Mouse (Mus musculus): ENCODE data around the gene Gm4301. TPM values are rescaled to one million over a fixed set of nuclear protein-coding genes. Genes with fewer than 3 reads are reported as not detected.
"Not testable (repeated sequence)": the region's sequence is repeated elsewhere in the genome, so short reads cannot be mapped to it uniquely, and the experiment has no call there.

Gene Gm4301
- total RNA-seq (2014; rRNA removed; ENCODE audit: low replicate concordance) (not detected in 2 replicates), polyA plus RNA-seq (2015; fragmentation: Nextera tagmentation; extraction: Ambion mirVana) (not detected in 2 replicates)

GRCm38 (mm10) chr10:100335376-100335775, at the start of gene Gm4301:
TSS of gene Gm4301 (plus strand) at chr10:100335676.
- WGBS = no CpG with 5 or more reads among the region's 2 CpGs
- H3K4me3 ChIP-seq (ENCODE audit: low read depth, low read length); H3K9ac ChIP-seq (replicated peaks; ENCODE audit: low read depth, low read length); H3K4me1 ChIP-seq (ENCODE audit: control insufficient read depth, insufficient read depth); H3K36me3 ChIP-seq (replicated peaks; ENCODE audit: control insufficient read depth, insufficient read depth, low read length); H3K27ac ChIP-seq (ENCODE audit: low read depth); ATAC-seq (ENCODE audit: insufficient read depth, low read depth); H3K27me3 ChIP-seq (ENCODE audit: control insufficient read depth, insufficient read depth, low read length); H3K4me2 ChIP-seq (ENCODE audit: low read depth, low read length); H3K9me3 ChIP-seq (replicated peaks; ENCODE audit: control insufficient read depth, low read length); DNase-seq (ENCODE audit: low spot score): not testable (repeated sequence)

DNA sequence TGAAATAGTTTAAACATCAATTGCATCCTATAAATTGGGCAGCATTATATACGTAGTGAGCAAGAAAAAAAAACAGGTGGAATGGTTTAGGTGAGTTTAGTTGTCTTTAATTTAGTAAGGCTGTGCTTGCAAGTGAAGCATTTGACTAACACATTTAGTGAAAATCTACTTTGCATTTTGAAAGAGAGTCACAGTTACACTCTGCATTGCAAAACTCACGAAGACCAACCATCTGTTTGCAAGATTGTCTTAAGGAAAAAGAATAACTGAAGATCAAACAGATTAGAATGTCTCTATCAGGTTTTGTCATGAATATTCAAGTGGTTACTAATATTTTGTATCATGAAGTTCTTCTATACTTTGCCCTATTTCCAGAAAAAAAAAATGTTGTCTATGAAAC, 39.4 kb upstream of the Gm4301 start:
- Histone ChIP-seq H3K36me3 (replicated peaks; ENCODE audit: control insufficient read depth, insufficient read depth, low read length) (no peaks in the 10 kb centered on the region), H3K9me3 (replicated peaks; ENCODE audit: control insufficient read depth, low read length) (no peaks in the 10 kb centered on the region), H3K4me1 (ENCODE audit: control insufficient read depth, insufficient read depth) (no peaks in the 10 kb centered on the region), H3K27me3 (ENCODE audit: control insufficient read depth, insufficient read depth, low read length) (no peaks in the 10 kb centered on the region), H3K27ac (ENCODE audit: low read depth) (no peak overlapping the region), H3K9ac (replicated peaks; ENCODE audit: low read depth, low read length) (no peak overlapping the region), H3K4me3 (ENCODE audit: low read depth, low read length) (no peak overlapping the region), H3K4me2 (ENCODE audit: low read depth, low read length) (no peak overlapping the region)
- ATAC-seq (ENCODE audit: insufficient read depth, low read depth) = no peak
- WGBS = 57% methylated on average over 2 of the region's 2 CpGs
- no peak for DNase-seq (ENCODE audit: low spot score)
- TF ChIP-seq CTCF (IDR thresholded peaks at IDR 0.05; ENCODE audit: low read depth) = no peak
- TF ChIP-seq EP300 (IDR thresholded peaks at IDR 0.05; ENCODE audit: low read depth) = no peak

- H3K27ac ChIP-seq (ENCODE audit: low read depth); H3K27me3 ChIP-seq (ENCODE audit: control insufficient read depth, insufficient read depth, low read length); ATAC-seq (ENCODE audit: insufficient read depth, low read depth); H3K9me3 ChIP-seq (replicated peaks; ENCODE audit: control insufficient read depth, low read length); H3K4me1 ChIP-seq (ENCODE audit: control insufficient read depth, insufficient read depth); DNase-seq (ENCODE audit: low spot score); H3K9ac ChIP-seq (replicated peaks; ENCODE audit: low read depth, low read length); H3K36me3 ChIP-seq (replicated peaks; ENCODE audit: control insufficient read depth, insufficient read depth, low read length); H3K4me2 ChIP-seq (ENCODE audit: low read depth, low read length); H3K4me3 ChIP-seq (ENCODE audit: low read depth, low read length): not testable (repeated sequence)
These were observed 35.4 kb upstream of the Gm4301 start for GRCm38 (mm10) chr10:100300106-100300505.

- not testable (repeated sequence) for DNase-seq (ENCODE audit: low spot score); H3K4me3 ChIP-seq (ENCODE audit: low read depth, low read length); H3K4me1 ChIP-seq (ENCODE audit: control insufficient read depth, insufficient read depth); H3K36me3 ChIP-seq (replicated peaks; ENCODE audit: control insufficient read depth, insufficient read depth, low read length); H3K9ac ChIP-seq (replicated peaks; ENCODE audit: low read depth, low read length); H3K27ac ChIP-seq (ENCODE audit: low read depth); H3K4me2 ChIP-seq (ENCODE audit: low read depth, low read length); ATAC-seq (ENCODE audit: insufficient read depth, low read depth); H3K9me3 ChIP-seq (replicated peaks; ENCODE audit: control insufficient read depth, low read length); H3K27me3 ChIP-seq (ENCODE audit: control insufficient read depth, insufficient read depth, low read length)
- no CpG with 5 or more reads among the region's 3 CpGs for WGBS
These were observed 5.1 kb downstream of the Gm4301 start, which contains the start of gene Gm4302 for GRCm38 (mm10) chr10:100340536-100340935. TSS of gene Gm4302 (plus strand) at chr10:100340836.

- H3K9ac ChIP-seq (replicated peaks; ENCODE audit: low read depth, low read length); H3K4me3 ChIP-seq (ENCODE audit: low read depth, low read length); H3K4me2 ChIP-seq (ENCODE audit: low read depth, low read length); H3K36me3 ChIP-seq (replicated peaks; ENCODE audit: control insufficient read depth, insufficient read depth, low read length); H3K27me3 ChIP-seq (ENCODE audit: control insufficient read depth, insufficient read depth, low read length); H3K27ac ChIP-seq (ENCODE audit: low read depth); H3K4me1 ChIP-seq (ENCODE audit: control insufficient read depth, insufficient read depth); H3K9me3 ChIP-seq (replicated peaks; ENCODE audit: control insufficient read depth, low read length); ATAC-seq (ENCODE audit: insufficient read depth, low read depth); DNase-seq (ENCODE audit: low spot score): not testable (repeated sequence)
- no CpG with 5 or more reads among the region's 3 CpGs for WGBS
These were observed 10.2 kb downstream of the Gm4301 start, which contains the start of gene Gm4303 for GRCm38 (mm10) chr10:100345672-100346071. TSS of gene Gm4303 (plus strand) at chr10:100345972.

- H3K9me3 ChIP-seq (replicated peaks; ENCODE audit: control insufficient read depth, low read length); H3K9ac ChIP-seq (replicated peaks; ENCODE audit: low read depth, low read length); ATAC-seq (ENCODE audit: insufficient read depth, low read depth); H3K4me3 ChIP-seq (ENCODE audit: low read depth, low read length); H3K36me3 ChIP-seq (replicated peaks; ENCODE audit: control insufficient read depth, insufficient read depth, low read length); H3K27ac ChIP-seq (ENCODE audit: low read depth); H3K4me2 ChIP-seq (ENCODE audit: low read depth, low read length); H3K27me3 ChIP-seq (ENCODE audit: control insufficient read depth, insufficient read depth, low read length); H3K4me1 ChIP-seq (ENCODE audit: control insufficient read depth, insufficient read depth); DNase-seq (ENCODE audit: low spot score): not testable (repeated sequence)
- no CpG with 5 or more reads among the region's 3 CpGs for WGBS
These were observed 15.3 kb downstream of the Gm4301 start, which contains the start of gene Gm4305 for GRCm38 (mm10) chr10:100350793-100351192. TSS of gene Gm4305 (plus strand) at chr10:100351093.

DNA sequence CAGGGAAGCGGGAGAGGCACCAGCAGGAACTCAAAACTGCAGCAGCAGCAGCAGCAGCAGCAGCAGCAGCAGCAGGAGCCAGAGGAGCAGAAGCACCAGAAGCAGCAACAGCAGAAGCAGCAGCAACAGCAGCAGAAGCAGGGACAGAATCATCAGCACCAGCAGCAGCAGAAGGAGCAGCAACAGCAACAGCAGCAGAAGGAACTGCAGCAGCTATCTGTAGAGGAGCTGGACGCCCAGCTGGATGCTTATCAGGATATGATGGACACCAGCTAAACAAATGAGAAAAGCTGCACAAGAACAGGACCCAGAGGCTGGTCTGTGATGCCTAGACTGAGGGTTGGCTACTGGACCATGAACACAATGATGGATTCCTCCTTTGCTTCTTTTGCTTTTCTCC, 21.4 kb downstream of the Gm4301 start:
- DNase-seq (ENCODE audit: low spot score); ATAC-seq (ENCODE audit: insufficient read depth, low read depth); H3K9ac ChIP-seq (replicated peaks; ENCODE audit: low read depth, low read length); H3K27ac ChIP-seq (ENCODE audit: low read depth); H3K36me3 ChIP-seq (replicated peaks; ENCODE audit: control insufficient read depth, insufficient read depth, low read length); H3K27me3 ChIP-seq (ENCODE audit: control insufficient read depth, insufficient read depth, low read length); H3K9me3 ChIP-seq (replicated peaks; ENCODE audit: control insufficient read depth, low read length); H3K4me2 ChIP-seq (ENCODE audit: low read depth, low read length); H3K4me3 ChIP-seq (ENCODE audit: low read depth, low read length); H3K4me1 ChIP-seq (ENCODE audit: control insufficient read depth, insufficient read depth): not testable (repeated sequence)
- 14% methylated on average over 1 of the region's 2 CpGs for WGBS

GRCm38 (mm10) chr10:100361038-100361437, 25.6 kb downstream of the Gm4301 start, which contains the start of gene Gm4307:
TSS of gene Gm4307 (plus strand) at chr10:100361338.
- not testable (repeated sequence) for H3K27me3 ChIP-seq (ENCODE audit: control insufficient read depth, insufficient read depth, low read length); H3K36me3 ChIP-seq (replicated peaks; ENCODE audit: control insufficient read depth, insufficient read depth, low read length); H3K9me3 ChIP-seq (replicated peaks; ENCODE audit: control insufficient read depth, low read length); DNase-seq (ENCODE audit: low spot score); ATAC-seq (ENCODE audit: insufficient read depth, low read depth); H3K4me3 ChIP-seq (ENCODE audit: low read depth, low read length); H3K27ac ChIP-seq (ENCODE audit: low read depth); H3K9ac ChIP-seq (replicated peaks; ENCODE audit: low read depth, low read length); H3K4me2 ChIP-seq (ENCODE audit: low read depth, low read length); H3K4me1 ChIP-seq (ENCODE audit: control insufficient read depth, insufficient read depth)
- WGBS = no CpG with 5 or more reads among the region's 3 CpGs

DNA sequence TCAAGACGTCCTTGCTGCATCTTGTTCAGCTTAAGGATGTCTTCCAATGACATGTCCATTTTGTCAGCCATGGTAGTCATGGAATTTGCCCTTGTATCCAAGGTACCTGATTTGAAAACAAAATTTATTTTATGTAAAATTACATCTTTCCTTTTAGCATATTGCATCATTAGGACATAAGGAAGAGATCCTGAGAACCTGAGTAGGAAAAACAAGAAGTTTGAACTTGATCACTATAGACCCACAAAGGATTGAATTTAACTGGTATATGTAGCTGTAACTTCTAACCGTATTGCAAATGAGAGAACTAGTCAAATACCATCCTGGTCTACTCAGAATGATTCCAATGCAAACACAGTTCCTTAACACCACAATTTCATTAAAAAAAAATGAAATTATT, 47.0 kb downstream of the Gm4301 start, which contains the start of gene Gm4312:
TSS of gene Gm4312 (minus strand) at position 101 of the 400 bp plus-strand sequence.
- H3K9me3 ChIP-seq (replicated peaks; ENCODE audit: control insufficient read depth, low read length); H3K4me1 ChIP-seq (ENCODE audit: control insufficient read depth, insufficient read depth); H3K4me3 ChIP-seq (ENCODE audit: low read depth, low read length); DNase-seq (ENCODE audit: low spot score); ATAC-seq (ENCODE audit: insufficient read depth, low read depth); H3K9ac ChIP-seq (replicated peaks; ENCODE audit: low read depth, low read length); H3K36me3 ChIP-seq (replicated peaks; ENCODE audit: control insufficient read depth, insufficient read depth, low read length); H3K4me2 ChIP-seq (ENCODE audit: low read depth, low read length); H3K27ac ChIP-seq (ENCODE audit: low read depth); H3K27me3 ChIP-seq (ENCODE audit: control insufficient read depth, insufficient read depth, low read length): not testable (repeated sequence)
- no CpG with 5 or more reads among the region's 2 CpGs for WGBS

Data from heart, postnatal 0 days (tissue).